Mouse (Mus musculus) hindbrain, embryonic 15.5 days (tissue): Measurements from ENCODE around the gene Syne1. TPM values are rescaled to one million over a fixed set of nuclear protein-coding genes. Genes with fewer than 3 reads are reported as not detected.

ENCODE experiments used
- ATAC-seq: fragments of 200-750 bp; cut with Nextera tagmentation; 2 replicates; pipeline ENCODE4 v1.8.0; 2017; ENCODE audit warnings: low read depth, moderate number of reproducible peaks, moderate TSS enrichment; ENCODE audit not compliant: low FRiP score
- H3K27ac ChIP-seq: fragments of 300-500 bp; sonication (generic); replicated peaks from 2 replicates; pipeline ENCODE4 v1.5.1; 2015; ENCODE audit warnings: mild to moderate bottlenecking, inconsistent platforms
- H3K27me3 ChIP-seq: fragments of 300-500 bp; sonication (generic); 2 replicates; pipeline ENCODE4 v1.6.1; 2015; ENCODE audit warnings: control low read depth, inconsistent platforms
- H3K36me3 ChIP-seq: fragments of 300-500 bp; sonication (generic); 2 replicates; pipeline ENCODE4 v1.6.1; 2015; ENCODE audit warnings: control low read depth, inconsistent platforms
- H3K4me1 ChIP-seq: fragments of 300-500 bp; sonication (generic); replicated peaks from 2 replicates; pipeline ENCODE4 v1.6.1; 2015; ENCODE audit warnings: control low read depth, inconsistent platforms
- H3K4me2 ChIP-seq: fragments of 300-500 bp; sonication (generic); 2 replicates; pipeline ENCODE4 v1.6.1; 2015; ENCODE audit warnings: moderate library complexity, mild to moderate bottlenecking, inconsistent platforms
- H3K4me3 ChIP-seq: fragments of 300-500 bp; sonication (generic); 2 replicates; pipeline ENCODE4 v1.5.1; 2015; ENCODE audit warnings: mild to moderate bottlenecking, inconsistent platforms
- H3K9ac ChIP-seq: fragments of 300-500 bp; sonication (generic); 2 replicates; pipeline ENCODE4 v1.6.1; 2015; ENCODE audit warnings: inconsistent platforms
- H3K9me3 ChIP-seq: fragments of 300-500 bp; sonication (generic); 2 replicates; pipeline ENCODE4 v1.6.1; 2016; ENCODE audit warnings: control low read depth, inconsistent platforms
- WGBS: fragments of 180-500 bp; shearing (Covaris S2); methylation state at CpG from one replicate; pipeline ENCODE4 v1.1.7; 2015; 5-methylcytosine and 5-hydroxymethylcytosine counted together
- polyA plus RNA-seq: library from polyadenylated mRNA; unstranded; fragments of >200 nt; fragmentation: Nextera tagmentation; extraction: Ambion mirVana; gene quantifications from 2 replicates; pipeline ENCODE4 v1.2.1, GENCODE M21; 2015

The Syne1 gene
- polyA plus RNA-seq, 1 experiment from 2014 or later, result 15.2 TPM

DNA sequence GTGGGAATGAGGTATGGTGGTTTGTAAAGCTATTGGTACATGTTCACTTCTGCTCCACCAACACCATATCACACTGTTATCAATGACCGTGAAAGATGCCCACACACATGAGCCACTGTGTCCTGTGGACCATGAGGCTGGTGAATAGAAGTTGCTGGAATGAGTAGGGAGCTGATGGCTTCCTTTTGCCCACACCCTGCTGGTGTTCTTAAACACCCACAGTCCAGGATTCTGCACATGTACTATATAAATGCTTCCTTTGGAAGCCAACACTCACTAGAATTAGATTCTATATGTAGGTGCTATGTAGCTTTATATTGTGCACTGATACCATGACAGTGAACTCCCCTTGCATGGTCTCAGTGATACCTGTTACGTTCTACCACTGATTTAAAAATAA is 574.7 kb downstream of the Syne1 start:
- Histone ChIP-seq H3K9ac (no peak overlapping the region), H3K4me1 (no peaks in the 10 kb centered on the region), H3K27me3 (no peaks in the 10 kb centered on the region), H3K4me3 (no peak overlapping the region), H3K4me2 (no peak overlapping the region), H3K9me3 (no peaks in the 10 kb centered on the region), H3K27ac (no peak overlapping the region), H3K36me3 (no peaks in the 10 kb centered on the region)
- WGBS, result 96% methylated on average over 2 of the region's 2 CpGs
- ATAC-seq, result no peak

DNA sequence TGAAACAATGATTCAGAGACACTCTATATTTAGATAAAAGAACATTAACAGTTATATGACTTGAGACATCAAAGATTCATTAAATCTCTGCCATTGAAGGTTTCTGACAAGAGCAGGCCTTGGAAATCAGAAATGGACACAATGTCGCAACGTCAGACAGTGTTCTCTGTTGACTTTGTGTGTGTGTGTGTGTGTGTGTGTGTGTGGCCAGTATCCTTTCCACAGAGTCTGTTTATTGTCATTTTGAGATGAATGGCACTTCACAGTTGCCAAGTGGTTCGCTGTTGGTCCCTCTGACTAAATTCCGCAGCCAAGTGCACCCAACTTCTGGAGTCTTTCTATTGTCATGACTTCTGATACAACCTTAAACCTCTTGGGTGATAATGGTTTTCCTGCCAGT is 577.0 kb downstream of the Syne1 start:
- ATAC-seq, result no peak
- no peak overlapping the region for H3K27ac ChIP-seq
- H3K9me3 ChIP-seq, result no peaks in the 10 kb centered on the region
- H3K4me2 ChIP-seq, result no peak overlapping the region
- no peaks in the 10 kb centered on the region for H3K27me3 ChIP-seq
- H3K36me3 ChIP-seq, result no peaks in the 10 kb centered on the region
- 88% methylated on average over 4 of the region's 4 CpGs for WGBS
- H3K9ac ChIP-seq, result no peak overlapping the region
- no peak overlapping the region for H3K4me3 ChIP-seq
- H3K4me1 ChIP-seq, result no peaks in the 10 kb centered on the region

DNA sequence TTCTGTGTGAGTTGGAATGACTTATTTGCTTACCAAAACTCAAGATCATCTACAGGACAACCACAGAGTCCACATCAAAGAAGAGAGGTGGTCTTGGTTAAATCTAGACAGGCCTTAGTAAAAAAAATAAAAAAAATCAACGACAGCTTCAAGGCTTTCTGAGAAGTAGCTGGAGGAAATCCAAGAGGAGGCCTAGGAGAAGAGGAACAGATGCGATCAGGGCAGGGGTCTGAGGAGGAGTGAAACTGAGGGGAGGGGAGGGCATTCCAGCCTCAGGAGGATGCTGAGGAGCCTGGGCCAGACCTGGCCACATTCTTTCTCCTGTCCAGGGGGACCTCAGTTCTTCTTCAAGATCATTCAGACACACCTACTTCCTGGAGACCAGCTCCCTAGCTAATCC is 579.3 kb downstream of the Syne1 start:
- no peak overlapping the region for H3K27ac ChIP-seq
- no peaks in the 10 kb centered on the region for H3K4me1 ChIP-seq
- H3K36me3 ChIP-seq, result no peaks in the 10 kb centered on the region
- H3K9ac ChIP-seq, result no peak overlapping the region
- ATAC-seq, result no peak
- H3K4me3 ChIP-seq, result no peak overlapping the region
- no peaks in the 10 kb centered on the region for H3K9me3 ChIP-seq
- no peaks in the 10 kb centered on the region for H3K27me3 ChIP-seq
- H3K4me2 ChIP-seq, result no peak overlapping the region
- 61% methylated on average over 2 of the region's 2 CpGs for WGBS

DNA sequence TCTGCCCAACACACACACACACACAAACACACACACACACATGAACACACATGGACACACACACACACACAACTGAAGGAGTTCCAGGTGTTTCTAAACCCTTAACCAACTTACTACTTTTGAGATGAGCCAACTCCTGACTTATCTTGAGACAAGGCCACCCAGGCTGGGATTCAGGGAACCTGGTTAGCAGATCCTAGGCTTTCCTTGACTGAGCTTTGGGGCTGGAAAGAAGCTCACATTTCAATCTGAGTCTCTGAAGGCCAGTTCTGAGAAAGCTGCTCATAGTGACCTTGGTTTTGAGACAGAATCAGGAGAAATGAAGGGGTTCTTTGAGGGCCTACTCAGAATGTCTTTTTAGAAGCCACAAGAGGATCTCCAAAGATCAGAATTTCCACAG is 579.7 kb downstream of the Syne1 start:
- no peaks in the 10 kb centered on the region for H3K4me1 ChIP-seq
- H3K27ac ChIP-seq, result no peak overlapping the region
- H3K9me3 ChIP-seq, result no peaks in the 10 kb centered on the region
- no peak overlapping the region for H3K9ac ChIP-seq
- H3K27me3 ChIP-seq, result no peaks in the 10 kb centered on the region
- no peaks in the 10 kb centered on the region for H3K36me3 ChIP-seq
- H3K4me3 ChIP-seq, result no peak overlapping the region
- ATAC-seq, result no peak
- H3K4me2 ChIP-seq, result no peak overlapping the region

DNA sequence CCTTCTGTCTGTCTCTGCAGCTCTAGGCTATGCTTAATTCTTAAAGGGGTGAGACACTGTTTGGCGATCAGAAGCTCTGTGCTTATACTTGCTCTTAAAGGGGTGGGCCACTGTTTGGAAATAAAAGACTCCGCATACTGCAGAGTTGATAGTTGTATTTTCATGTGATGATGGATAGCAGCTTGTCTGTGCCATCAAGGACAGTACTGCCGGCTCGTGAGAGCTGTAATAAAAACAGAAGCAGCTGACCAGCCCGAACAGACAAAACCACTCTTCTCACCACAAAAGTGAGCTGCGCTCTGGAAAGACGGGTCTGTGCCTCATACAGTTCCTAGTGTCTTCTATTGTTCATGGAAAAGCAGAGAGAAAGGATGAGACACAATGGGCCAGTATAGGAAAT is 580.1 kb downstream of the Syne1 start:
- no peaks in the 10 kb centered on the region for H3K36me3 ChIP-seq
- H3K27ac ChIP-seq, result no peak overlapping the region
- 74% methylated on average over 7 of the region's 7 CpGs for WGBS
- no peaks in the 10 kb centered on the region for H3K9me3 ChIP-seq
- H3K4me1 ChIP-seq, result no peaks in the 10 kb centered on the region
- no peak overlapping the region for H3K4me2 ChIP-seq
- ATAC-seq, result no peak
- H3K27me3 ChIP-seq, result no peaks in the 10 kb centered on the region
- H3K9ac ChIP-seq, result no peak overlapping the region
- no peak overlapping the region for H3K4me3 ChIP-seq

Other genes with a start within 250 kb of the Syne1 start
- 1.1 and 1.2 TPM in 2 replicates for gene Myct1, start 42.3 kb upstream of the Syne1 start, polyA plus RNA-seq
- 1.2 and 2.2 TPM in 2 replicates for gene Vip, start 87.7 kb upstream of the Syne1 start, polyA plus RNA-seq